Mouse (Mus musculus): ENCODE measurements around the gene Prpf8.

- TF ChIP-seq EP300 (optimal IDR thresholded peaks at IDR 0.05) (no peak), CTCF (IDR thresholded peaks at IDR 0.05; ENCODE audit: low read depth) (no peak)
Observed at GRCm38 (mm10) chr11:75459751-75460102, 26.9 kb upstream of the Prpf8 start.
